ENCODE assay signal across 10 mouse cellular contexts in the genomic region with DNA sequence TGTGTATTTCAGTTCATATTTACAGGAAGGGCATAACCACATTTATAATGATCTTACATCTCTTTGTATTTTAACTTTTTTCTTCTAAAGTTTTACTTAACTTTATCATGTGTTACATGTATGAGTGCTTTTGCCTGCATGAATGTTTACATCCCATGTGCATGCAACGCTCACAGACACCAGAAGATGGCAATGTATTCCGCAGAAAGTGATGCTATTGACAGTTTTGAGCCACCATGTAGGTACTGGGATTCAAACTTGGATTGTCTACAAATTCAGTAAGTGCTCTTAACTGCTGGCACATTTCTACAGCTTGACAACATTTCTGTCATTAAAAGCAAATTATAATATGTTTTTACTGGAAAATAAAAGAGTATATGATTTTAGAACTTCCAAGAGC. TPM values are rescaled to one million over a fixed set of nuclear protein-coding genes. Genes with fewer than 3 reads are reported as not detected.
DNase-seq lines count a peak whose midpoint lies in the region; ATAC-seq and TF ChIP-seq lines count a peak whose summit lies in the region.
"Had no signal": no experiment of that assay in that cellular context is flagged by ENCODE, and none has a peak within 500 bp of the region (broad histone marks: within the 10 kb centered on the region; RNA-seq: fewer than 3 reads in every experiment).

No protein-coding gene starts in this region.

- H3K79me2 ChIP-seq in CH12.LX (replicated peaks; ENCODE audit: control insufficient read depth, extremely low read depth, insufficient read depth, poor library complexity, severe bottlenecking) = no peaks in the 10 kb centered on the region

- TF ChIP-seq CTCF in CH12.LX (conservative IDR thresholded peaks at IDR 0.05 in 1 of 2, IDR thresholded peaks at IDR 0.05 in 1 of 2; ENCODE audit: low read depth in 2 of 2, low read length in 2 of 2) = peak; percentile 39 to 86; a peak in 3 of 4 replicates

- H3K4me1 ChIP-seq in CH12.LX (ENCODE audit: control insufficient read depth in 1 of 2, insufficient read depth in 2 of 2) = no peaks in the 10 kb centered on the region
- H3K4me1 ChIP-seq in neural tube, embryonic 11.5 days (ENCODE audit: control insufficient read depth, insufficient read depth, low read length) = no peaks in the 10 kb centered on the region
- H3K4me1 ChIP-seq: embryonic facial prominence, embryonic 13.5 days; liver, embryonic 13.5 days had no signal

- intact Hi-C loops in heart, postnatal 10 days (cut with DNase I) = loop anchor here (1.0 to 5.0 kb wide), 4 partner anchors 186 to 897 kb away; no protein-coding TSS in a partner anchor
- intact Hi-C loops in heart, postnatal 25 days (cut with DNase I) = loop anchor here (2.0 to 5.0 kb wide), 3 partner anchors 186 to 892 kb away; no protein-coding TSS in a partner anchor
- intact Hi-C loops in left cerebral cortex, postnatal 14 days (cut with DNase I) = loop anchor here (5.0 to 10.0 kb wide), 2 partner anchors 184 to 242 kb away; no protein-coding TSS in a partner anchor

- in situ Hi-C loops in CH12.LX (cut with MboI; ENCODE audit: low pct_ligation_motif_present, low pct_unique_long_range_greater_than_20kb, low sequenced_read_pairs) = no loop called here

- 30% methylated on average over 2 of the region's 2 CpGs for WGBS in neural tube, embryonic 11.5 days

- H3K4me3 ChIP-seq in CH12.LX (replicated peaks in 1 of 3; ENCODE audit: low read depth in 2 of 3, low read length in 2 of 3, poor library complexity in 1 of 3) = no peak overlapping the region
- no peak overlapping the region for H3K4me3 ChIP-seq in neural tube, embryonic 11.5 days (ENCODE audit: low read depth, low read length)
- H3K4me3 ChIP-seq: embryonic facial prominence, embryonic 13.5 days; liver, embryonic 13.5 days had no signal

- no peak for TF ChIP-seq EP300 in CH12.LX (IDR thresholded peaks at IDR 0.05; ENCODE audit: low read length)

- H3K9ac ChIP-seq in CH12.LX (ENCODE audit: insufficient read depth, low read depth) = no peak overlapping the region
- no peak overlapping the region for H3K9ac ChIP-seq in neural tube, embryonic 11.5 days (ENCODE audit: low read length)
- H3K9ac ChIP-seq: embryonic facial prominence, embryonic 13.5 days; liver, embryonic 13.5 days had no signal

- H3K9me3 ChIP-seq in CH12.LX (replicated peaks; ENCODE audit: low read length) = no peaks in the 10 kb centered on the region
- H3K9me3 ChIP-seq in neural tube, embryonic 11.5 days (ENCODE audit: control insufficient read depth, low read length) = no peaks in the 10 kb centered on the region
- H3K9me3 ChIP-seq: embryonic facial prominence, embryonic 13.5 days; liver, embryonic 13.5 days had no signal

- no peaks in the 10 kb centered on the region for H3K27me3 ChIP-seq in CH12.LX (replicated peaks)
- H3K27me3 ChIP-seq in neural tube, embryonic 11.5 days (ENCODE audit: control insufficient read depth, insufficient read depth, low read length) = no peaks in the 10 kb centered on the region
- H3K27me3 ChIP-seq: embryonic facial prominence, embryonic 13.5 days; liver, embryonic 13.5 days had no signal

- no peaks in the 10 kb centered on the region for H3K36me3 ChIP-seq in CH12.LX (replicated peaks in 1 of 2; ENCODE audit: control insufficient read depth in 1 of 2, insufficient read depth in 1 of 2, low read length in 1 of 2)
- H3K36me3 ChIP-seq in neural tube, embryonic 11.5 days (ENCODE audit: control insufficient read depth, insufficient read depth, low read length) = no peaks in the 10 kb centered on the region
- H3K36me3 ChIP-seq: embryonic facial prominence, embryonic 13.5 days; liver, embryonic 13.5 days had no signal

- 0 out of 2 replicates have a peak, but pooled peaks have one; percentile 70 for ATAC-seq in neural tube, embryonic 11.5 days (ENCODE audit: insufficient read depth, low FRiP score, low TSS enrichment)

- dilution Hi-C loops in CH12.LX (cut with MboI; ENCODE audit: extremely low pct_ligation_motif_present, extremely low pct_unique_long_range_greater_than_20kb, low sequenced_read_pairs) = no loop called here

- no peak overlapping the region for H3K4me2 ChIP-seq in CH12.LX (ENCODE audit: insufficient read depth, low read depth, poor library complexity, severe bottlenecking)
- no peak overlapping the region for H3K4me2 ChIP-seq in neural tube, embryonic 11.5 days (ENCODE audit: low read depth)
- H3K4me2 ChIP-seq: embryonic facial prominence, embryonic 13.5 days; liver, embryonic 13.5 days had no signal

- DNase-seq in heart, postnatal 10 days = peak; percentile 45 to 62
- DNase-seq in heart, postnatal 25 days (ENCODE audit: low spot score) = no peak
- peak; percentile 61 for DNase-seq in CH12.LX (ENCODE audit: extremely low read depth)
- peak; percentile 2 for DNase-seq in c-Kit-positive CD71-positive TER-119-negative erythroid progenitor cells, embryonic 14.5 days (ENCODE audit: low read depth)
- peak; percentile 13 to 32 for DNase-seq in frontal cortex, postnatal 36 days (ENCODE audit: low spot score in 2 of 2)
- peak; percentile 36 to 41 for DNase-seq in left cerebral cortex, postnatal 14 days (ENCODE audit: low spot score in 2 of 2)
- peak; percentile 39 for DNase-seq in neural tube, embryonic 11.5 days (ENCODE audit: low spot score)
- no peak for DNase-seq in natural killer cell, adult 2 months (ENCODE audit: low spot score in 2 of 2)
- DNase-seq: liver, embryonic 13.5 days had no signal

- peak; percentile 90 for TF ChIP-seq RAD21 in CH12.LX (IDR thresholded peaks at IDR 0.05; ENCODE audit: low read depth, low read length)

- TF ChIP-seq POLR2A in CH12.LX (IDR thresholded peaks at IDR 0.05; ENCODE audit: low read depth, low read length) = no peak

- H3K27ac ChIP-seq in CH12.LX (ENCODE audit: insufficient read depth, low read depth) = no peak overlapping the region
- no peak overlapping the region for H3K27ac ChIP-seq in neural tube, embryonic 11.5 days (ENCODE audit: low read depth, low read length)
- H3K27ac ChIP-seq: embryonic facial prominence, embryonic 13.5 days; liver, embryonic 13.5 days had no signal

TF ChIP-seq in CH12.LX, 34 proteins besides CTCF, POLR2A, EP300 and RAD21:
- TF ChIP-seq ZC3H11A (IDR thresholded peaks at IDR 0.05; ENCODE audit: low read depth, low read length) (peak; percentile 31; the same call in 1 of the 2 replicates), SMC3 (IDR thresholded peaks at IDR 0.05; ENCODE audit: low read depth, low read length) (peak; percentile 80), ZKSCAN1 (IDR thresholded peaks at IDR 0.05; ENCODE audit: borderline replicate concordance, low read depth, low read length) (no peak), MYC (IDR thresholded peaks at IDR 0.05; ENCODE audit: low read depth, low read length) (no peak)

RNA-seq across cellular contexts. Expression of a gene that starts 9.9 kb away (rescaled TPM):
- total RNA-seq in heart, postnatal 10 days (2021) = not detected
- not detected for total RNA-seq in heart, postnatal 25 days (2021)
- total RNA-seq in CH12.LX (2012; rRNA removed) (not detected in 2 replicates), CH12.LX (2014; rRNA removed) (not detected in 2 replicates)
- polyA plus RNA-seq in CH12.LX (2012; ENCODE audit: insufficient read length, low read depth) = not detected in 2 replicates
- not detected for total RNA-seq in left cerebral cortex, postnatal 14 days (2021)
- polyA plus RNA-seq in neural tube, embryonic 11.5 days (2014; fragmentation: Nextera tagmentation; extraction: Ambion mirVana) = not detected in 2 replicates
- polyA plus RNA-seq: embryonic facial prominence, embryonic 13.5 days; liver, embryonic 13.5 days had no signal

RNA-seq across cellular contexts. Expression of a gene that starts 54.2 kb away (rescaled TPM):
- total RNA-seq in heart, postnatal 10 days (2021) = not detected
- not detected for total RNA-seq in heart, postnatal 25 days (2021)
- total RNA-seq in CH12.LX (2012; rRNA removed) (not detected in 2 replicates), CH12.LX (2014; rRNA removed) (not detected in 2 replicates)
- not detected in 2 replicates for polyA plus RNA-seq in CH12.LX (2012; ENCODE audit: insufficient read length, low read depth)
- not detected for total RNA-seq in left cerebral cortex, postnatal 14 days (2021)
- not detected in 2 replicates for polyA plus RNA-seq in neural tube, embryonic 11.5 days (2014; fragmentation: Nextera tagmentation; extraction: Ambion mirVana)
- polyA plus RNA-seq: liver, embryonic 13.5 days had no signal

Comparison
In these comparisons a context has a peak if more than half of its experiments do, and no peak if none do; other contexts are left out.
1. DNase-seq: peak in heart, postnatal 10 days (2 of 2), CH12.LX (single experiment), c-Kit-positive CD71-positive TER-119-negative erythroid progenitor cells, embryonic 14.5 days (single experiment), frontal cortex, postnatal 36 days (2 of 2), left cerebral cortex, postnatal 14 days (2 of 2) and neural tube, embryonic 11.5 days (single experiment); none in heart, postnatal 25 days (single experiment) and natural killer cell, adult 2 months (0 of 2).